Mouse (Mus musculus) cerebellum, postnatal 14 days (tissue): ENCODE measurements around the gene Lima1.

Experiments used
- DNase-seq, 2 experiments: peaks; one replicate each; pipeline ENCODE4 v3.0.0; 2021; ENCODE audit warnings: mixed read lengths in 2 of 2

The Lima1 gene

GRCm38 (mm10) chr15:99731678-99732077 lies 143.6 kb downstream of the Lima1 start:
- no peak for DNase-seq

DNA sequence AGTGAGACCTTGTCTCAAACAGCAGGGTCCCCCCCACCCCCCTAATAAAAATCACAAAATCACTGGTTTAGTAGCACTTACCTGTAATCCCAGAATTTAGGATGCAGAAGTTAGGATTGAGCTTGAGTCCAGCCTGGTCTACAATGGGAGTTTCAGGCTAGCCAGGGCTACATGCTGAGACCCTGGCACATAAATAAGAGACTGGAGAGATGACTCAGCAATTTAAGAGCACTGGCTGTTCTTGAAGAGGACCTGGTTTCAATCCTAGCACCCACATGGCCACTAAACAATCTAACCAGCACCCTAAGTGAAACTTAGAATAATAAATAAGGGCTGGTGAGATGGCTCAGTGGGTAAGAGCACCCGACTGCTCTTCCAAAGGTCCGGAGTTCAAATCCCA lies 144.1 kb downstream of the Lima1 start:
- no peak for DNase-seq

DNA sequence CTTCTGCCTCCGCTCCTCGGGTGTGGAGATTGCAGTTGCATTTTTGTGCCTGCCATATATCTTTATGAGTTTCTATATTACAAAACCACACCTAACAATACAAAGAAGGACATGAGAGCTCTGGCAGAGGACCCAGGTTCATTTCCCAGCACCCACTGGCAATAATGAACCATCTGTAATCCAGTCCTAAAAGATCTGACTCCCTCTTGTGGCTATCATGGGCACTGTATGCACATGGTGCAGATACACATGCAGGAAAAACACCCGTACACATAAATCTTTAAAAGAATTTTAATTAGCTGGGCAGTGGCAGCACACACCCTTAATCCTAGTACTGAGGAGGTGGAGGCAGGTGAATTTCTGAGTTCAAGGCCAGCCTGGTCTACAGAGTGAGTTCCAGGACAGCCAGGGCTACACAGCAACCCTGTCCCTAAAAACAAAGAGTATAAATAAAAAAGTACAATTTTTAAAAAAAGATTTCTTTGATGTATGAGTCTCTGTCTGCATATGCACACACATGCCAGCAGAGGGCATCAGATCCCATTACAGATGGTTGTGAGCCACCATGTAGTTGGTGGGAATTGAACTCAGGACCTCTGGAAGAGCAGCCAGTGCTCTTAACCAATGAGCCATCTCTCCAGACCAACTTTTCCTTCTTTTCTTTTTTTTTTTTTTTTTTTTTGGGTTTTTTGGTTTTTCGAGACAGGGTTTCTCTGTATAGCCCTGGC lies 146.0 kb downstream of the Lima1 start:
- DNase-seq, result no peak
